13 mouse cellular contexts compared by ENCODE assay signal in genomic region chr2:179787256-179787655, GRCm38 (mm10).
A peak's percentile ranks its signal among the peaks of the same experiment; 100 is the strongest.
DNase-seq lines count a peak whose midpoint lies in the region; ATAC-seq lines count a peak whose summit lies in the region.
"Had no signal": no experiment of that assay in that cellular context is flagged by ENCODE, and none has a peak within 500 bp of the region (broad histone marks: within the 10 kb centered on the region; RNA-seq: fewer than 3 reads in every experiment).

No protein-coding gene starts in this region.

- WGBS in forebrain, embryonic 14.5 days: 3% methylated on average over 18 of the region's 18 CpGs
- WGBS in midbrain, embryonic 11.5 days: 42% methylated on average over 18 of the region's 18 CpGs
- 83% methylated on average over 18 of the region's 18 CpGs for WGBS in heart, embryonic 12.5 days

- H3K4me2 ChIP-seq in forebrain, embryonic 14.5 days (ENCODE audit: low read length): peak overlapping the region; percentile 39
- peak overlapping the region; percentile 8; the same call in 1 of the 2 replicates for H3K4me2 ChIP-seq in midbrain, embryonic 11.5 days
- no peak overlapping the region for H3K4me2 ChIP-seq in heart, embryonic 12.5 days
- H3K4me2 ChIP-seq: embryonic facial prominence, embryonic 13.5 days had no signal

- intact Hi-C loops in left cerebral cortex, postnatal 4 days (cut with DNase I): no loop called here
- intact Hi-C loops in heart, postnatal 25 days (cut with DNase I): no loop called here

- peak; percentile 47 for DNase-seq in left cerebral cortex, postnatal 4 days
- DNase-seq in left cerebral cortex, adult 11 months (ENCODE audit: low spot score): no peak
- peak; percentile 88 for DNase-seq in forebrain, embryonic 14.5 days (ENCODE audit: low spot score)
- no peak for DNase-seq in midbrain, embryonic 11.5 days (ENCODE audit: low spot score, missing footprints)
- DNase-seq in heart, postnatal 25 days (ENCODE audit: low spot score): no peak
- no peak for DNase-seq in layer of hippocampus, adult 11-12 months (ENCODE audit: low spot score)
- DNase-seq: gastrocnemius, postnatal 25 days; heart, postnatal 14 days; liver, postnatal 0 days had no signal

- H3K27me3 ChIP-seq in forebrain, embryonic 14.5 days (replicated peaks; ENCODE audit: control insufficient read depth, insufficient read depth, low read length): no peaks in the 10 kb centered on the region
- no peaks in the 10 kb centered on the region; the same call in 1 of the 2 replicates for H3K27me3 ChIP-seq in midbrain, embryonic 11.5 days (ENCODE audit: control insufficient read depth, insufficient read depth, low read length)
- H3K27me3 ChIP-seq in heart, embryonic 12.5 days (replicated peaks): no peaks in the 10 kb centered on the region
- H3K27me3 ChIP-seq: embryonic facial prominence, embryonic 13.5 days had no signal

- H3K36me3 ChIP-seq in forebrain, embryonic 14.5 days (ENCODE audit: control insufficient read depth, insufficient read depth, low read length): no peaks in the 10 kb centered on the region
- no peaks in the 10 kb centered on the region for H3K36me3 ChIP-seq in midbrain, embryonic 11.5 days (ENCODE audit: control insufficient read depth, insufficient read depth, low read length)
- H3K36me3 ChIP-seq in heart, embryonic 12.5 days: no peaks in the 10 kb centered on the region
- H3K36me3 ChIP-seq: embryonic facial prominence, embryonic 13.5 days; limb, embryonic 10.5 days had no signal

- ATAC-seq in forebrain, embryonic 14.5 days: peak; percentile 78
- ATAC-seq in midbrain, embryonic 11.5 days (ENCODE audit: low FRiP score): peak; percentile 68
- ATAC-seq in heart, embryonic 12.5 days (ENCODE audit: insufficient number of reproducible peaks, low FRiP score): no peak
- ATAC-seq: activated CD4-positive, CD25-positive, alpha-beta regulatory T cell, adult 4 months; liver, postnatal 0 days had no signal

- H3K9ac ChIP-seq in forebrain, embryonic 14.5 days (ENCODE audit: low read length): peak overlapping the region; percentile 35; the same call in 1 of the 2 replicates
- no peak overlapping the region for H3K9ac ChIP-seq in midbrain, embryonic 11.5 days (ENCODE audit: low read length)
- H3K9ac ChIP-seq in heart, embryonic 12.5 days: no peak overlapping the region
- H3K9ac ChIP-seq: embryonic facial prominence, embryonic 13.5 days; liver, postnatal 0 days had no signal

- no peak overlapping the region for H3K4me3 ChIP-seq in forebrain, embryonic 14.5 days (ENCODE audit: low read depth, low read length)
- no peak overlapping the region for H3K4me3 ChIP-seq in midbrain, embryonic 11.5 days (ENCODE audit: low read depth, low read length)
- H3K4me3 ChIP-seq in heart, embryonic 12.5 days: no peak overlapping the region
- H3K4me3 ChIP-seq: embryonic facial prominence, embryonic 13.5 days; limb, embryonic 10.5 days had no signal

- peak overlapping the region; percentile 74 for H3K27ac ChIP-seq in forebrain, embryonic 14.5 days (ENCODE audit: low read depth, low read length)
- H3K27ac ChIP-seq in midbrain, embryonic 11.5 days (ENCODE audit: low read depth, low read length): no peak overlapping the region; the same call in 1 of the 2 replicates
- no peak overlapping the region for H3K27ac ChIP-seq in heart, embryonic 12.5 days (ENCODE audit: poor library complexity, severe bottlenecking)
- H3K27ac ChIP-seq: embryonic facial prominence, embryonic 13.5 days; limb, embryonic 10.5 days had no signal

- no peaks in the 10 kb centered on the region for H3K9me3 ChIP-seq in forebrain, embryonic 14.5 days (replicated peaks; ENCODE audit: control insufficient read depth, low read length)
- no peaks in the 10 kb centered on the region for H3K9me3 ChIP-seq in midbrain, embryonic 11.5 days (ENCODE audit: control insufficient read depth, low read length)
- no peaks in the 10 kb centered on the region for H3K9me3 ChIP-seq in heart, embryonic 12.5 days (replicated peaks)
- H3K9me3 ChIP-seq: embryonic facial prominence, embryonic 13.5 days; limb, embryonic 10.5 days had no signal

- peaks cover 17% of the 10 kb centered on the region for H3K4me1 ChIP-seq in forebrain, embryonic 14.5 days (ENCODE audit: control insufficient read depth, insufficient read depth, low read length)
- peaks cover 11% of the 10 kb centered on the region for H3K4me1 ChIP-seq in midbrain, embryonic 11.5 days (ENCODE audit: control insufficient read depth, insufficient read depth, low read length)
- H3K4me1 ChIP-seq in heart, embryonic 12.5 days (replicated peaks): peaks cover 12% of the 10 kb centered on the region

Comparison
In these comparisons a context has a peak if more than half of its experiments do, and no peak if none do; other contexts are left out.
1. DNase-seq: peak in left cerebral cortex, postnatal 4 days (single experiment) and forebrain, embryonic 14.5 days (single experiment); none in left cerebral cortex, adult 11 months (single experiment), midbrain, embryonic 11.5 days (single experiment), heart, postnatal 25 days (single experiment) and layer of hippocampus, adult 11-12 months (single experiment).